Mouse (Mus musculus) adrenal gland, postnatal 4 days (tissue): Measurements from ENCODE around the gene Ssh1. TPM values are rescaled to one million over a fixed set of nuclear protein-coding genes. Genes with fewer than 3 reads are reported as not detected.

Source experiments
- DNase-seq, 2 experiments: peaks; one replicate each; pipeline ENCODE4 v3.0.0; 2021 to 2022; ENCODE audit warnings: low spot score in 2 of 2, mixed read lengths in 2 of 2
- total RNA-seq, 2 experiments: library from RNA; stranded (reverse); gene quantifications; 2 replicates each; pipeline ENCODE4 v1.2.3; 2021

Ssh1 gene
- total RNA-seq, 2 experiments from 2014 or later = 25.0 to 27.4 TPM

DNA sequence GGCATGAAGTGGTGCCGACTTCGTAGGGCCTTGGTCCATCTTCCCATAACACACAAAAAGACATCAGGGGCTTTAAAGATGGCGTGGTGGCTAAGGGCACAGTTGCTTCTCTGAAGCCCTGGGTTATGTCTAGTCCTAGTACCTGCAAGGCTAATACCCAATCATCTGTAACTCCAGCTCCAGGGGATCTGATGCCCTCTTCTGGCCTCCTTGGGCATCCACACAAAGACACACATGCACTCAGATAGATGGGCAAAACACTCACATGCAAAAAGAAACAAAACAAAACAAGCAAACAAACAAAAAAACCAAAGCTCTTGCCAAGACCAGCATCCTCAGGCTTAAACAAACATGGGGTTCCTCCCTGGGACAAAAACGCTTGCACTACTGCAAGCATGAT, 60.2 kb downstream of the Ssh1 start:
- DNase-seq = no peak

DNA sequence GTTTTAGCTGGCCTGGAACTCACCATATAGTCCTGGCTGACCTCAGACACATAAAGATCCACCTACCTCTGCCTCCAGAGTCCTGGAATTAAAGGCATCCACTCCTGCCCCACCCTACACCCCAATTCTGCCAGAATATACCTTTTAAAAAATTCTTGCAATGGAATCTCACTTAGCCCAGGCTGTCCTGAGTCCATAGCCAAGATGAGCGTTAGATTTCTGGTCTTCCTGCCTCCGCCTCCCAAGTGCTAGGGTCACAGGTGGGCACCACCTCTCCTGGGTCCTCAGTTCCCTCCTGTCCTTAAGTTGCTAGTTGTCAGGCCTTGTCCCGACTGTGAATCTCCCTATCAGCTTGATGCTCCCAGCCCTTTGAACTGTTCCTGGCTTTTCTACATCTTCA, 61.4 kb downstream of the Ssh1 start:
- no peak for DNase-seq

DNA sequence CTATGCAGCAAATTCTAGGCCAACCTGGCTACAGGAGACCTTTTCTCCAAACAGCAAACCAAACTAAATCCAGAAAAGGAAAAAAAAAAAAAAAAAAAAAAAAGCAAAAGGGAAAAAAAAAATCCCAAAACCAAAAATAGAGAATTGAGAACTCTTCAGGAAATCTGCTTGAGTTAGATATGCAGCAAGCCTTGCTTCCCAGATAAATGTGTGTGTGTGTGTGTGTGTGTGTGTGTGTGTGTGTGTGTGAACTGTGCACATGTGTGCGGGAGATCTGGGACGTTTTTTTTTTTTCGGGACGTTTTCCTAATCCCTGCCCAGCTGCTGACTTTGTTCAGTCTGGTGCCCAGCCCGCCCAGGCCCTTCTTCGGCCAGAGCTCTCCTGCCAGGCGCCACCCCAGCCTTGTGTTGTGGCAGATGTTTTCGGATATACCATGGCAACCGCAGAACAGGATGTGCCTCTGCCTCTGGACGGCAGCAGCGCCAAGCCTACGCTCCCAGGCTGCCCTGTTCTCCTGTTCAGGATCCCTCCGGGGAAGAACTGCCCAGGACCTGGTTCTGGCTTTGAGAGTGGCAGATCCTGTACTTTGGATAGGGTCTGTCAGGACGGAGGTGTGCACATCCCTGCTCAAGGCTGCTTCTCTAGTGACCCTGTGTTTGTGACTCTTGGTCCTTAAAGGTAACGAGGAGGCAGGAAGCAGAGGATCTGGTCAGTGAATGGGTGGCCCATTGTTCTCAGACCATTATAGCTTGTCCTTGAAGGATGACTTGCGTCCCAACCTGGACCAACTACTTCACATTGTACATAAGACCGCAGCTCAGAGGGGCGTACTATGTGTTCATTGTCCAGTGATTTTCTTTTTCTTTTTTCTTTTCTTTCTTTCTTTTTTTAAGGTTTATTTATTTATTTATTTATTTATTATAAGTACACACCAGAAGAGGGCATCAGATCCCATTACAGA, 62.8 kb downstream of the Ssh1 start:
- peak in 1 of 2 experiments; percentile 33 for DNase-seq

DNA sequence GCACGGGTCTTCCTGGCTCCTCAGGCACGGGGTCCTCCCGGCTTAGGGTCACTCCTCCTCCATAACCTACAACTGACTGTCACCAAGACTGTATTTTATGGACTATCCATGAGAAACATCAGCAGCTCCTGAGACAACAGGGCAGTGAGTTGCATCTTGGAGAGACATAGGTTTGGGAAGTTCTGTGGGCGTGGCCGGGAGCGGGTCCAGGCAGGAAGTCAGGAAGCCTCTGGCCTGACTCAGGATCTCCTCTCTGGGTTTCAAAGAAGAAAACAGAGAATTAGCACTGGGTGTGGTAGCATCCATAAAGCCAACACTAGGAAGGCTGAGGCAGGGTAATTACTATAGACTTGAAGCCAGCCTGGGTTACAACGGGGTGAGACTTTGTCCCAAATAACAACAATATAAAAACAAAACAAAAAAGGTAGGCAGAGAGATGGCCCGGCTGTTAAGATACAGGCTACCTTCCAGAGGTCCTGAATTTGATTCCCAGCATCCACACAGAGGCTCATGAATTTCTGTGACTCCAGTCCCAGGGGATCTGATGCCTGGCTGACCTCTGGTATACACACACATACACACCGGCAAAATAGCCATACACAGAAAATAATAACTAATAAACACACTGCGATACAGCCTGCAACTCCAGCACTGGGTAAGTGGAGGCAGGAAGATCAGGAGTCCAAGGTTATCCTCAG, 63.6 kb downstream of the Ssh1 start:
- DNase-seq = no peak

DNA sequence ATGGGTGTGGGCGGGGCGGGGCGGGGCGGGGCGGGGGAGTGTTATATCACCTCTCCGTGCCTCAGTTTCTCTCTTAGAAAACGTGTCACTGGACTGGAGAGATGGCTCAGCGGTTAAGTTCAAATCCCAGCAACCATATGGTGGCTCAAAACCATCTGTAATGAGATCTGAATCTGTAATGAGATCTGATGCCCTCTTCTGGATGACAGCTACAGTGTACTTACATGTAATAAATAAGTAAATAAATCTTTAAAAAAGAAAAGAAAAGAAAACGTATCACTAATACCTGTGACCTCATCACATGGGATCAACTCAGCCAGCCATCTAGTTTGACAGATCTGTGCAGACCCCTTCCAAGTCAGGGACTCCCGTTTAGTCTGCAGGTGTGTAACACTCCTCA, 64.2 kb downstream of the Ssh1 start:
- no peak for DNase-seq

DNA sequence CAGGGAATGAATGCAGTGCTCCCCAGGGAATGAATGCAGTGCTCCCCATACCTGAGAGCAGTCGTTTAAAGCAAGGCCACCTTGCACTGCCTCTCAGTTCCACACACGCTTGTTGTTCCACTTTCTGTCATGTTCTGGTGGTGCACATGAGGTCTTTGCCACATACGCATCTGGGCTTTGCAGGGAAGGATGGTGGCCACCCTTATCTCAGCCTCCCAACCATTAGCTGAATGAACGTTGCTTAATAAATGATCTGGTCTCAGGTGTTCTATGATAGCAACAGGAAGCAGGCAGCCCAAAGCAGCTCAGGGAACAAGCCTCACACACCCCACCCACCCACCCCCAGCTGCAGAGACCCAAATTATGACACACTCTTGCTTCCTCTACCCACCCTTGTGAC, 69.1 kb downstream of the Ssh1 start:
- no peak for DNase-seq

DNA sequence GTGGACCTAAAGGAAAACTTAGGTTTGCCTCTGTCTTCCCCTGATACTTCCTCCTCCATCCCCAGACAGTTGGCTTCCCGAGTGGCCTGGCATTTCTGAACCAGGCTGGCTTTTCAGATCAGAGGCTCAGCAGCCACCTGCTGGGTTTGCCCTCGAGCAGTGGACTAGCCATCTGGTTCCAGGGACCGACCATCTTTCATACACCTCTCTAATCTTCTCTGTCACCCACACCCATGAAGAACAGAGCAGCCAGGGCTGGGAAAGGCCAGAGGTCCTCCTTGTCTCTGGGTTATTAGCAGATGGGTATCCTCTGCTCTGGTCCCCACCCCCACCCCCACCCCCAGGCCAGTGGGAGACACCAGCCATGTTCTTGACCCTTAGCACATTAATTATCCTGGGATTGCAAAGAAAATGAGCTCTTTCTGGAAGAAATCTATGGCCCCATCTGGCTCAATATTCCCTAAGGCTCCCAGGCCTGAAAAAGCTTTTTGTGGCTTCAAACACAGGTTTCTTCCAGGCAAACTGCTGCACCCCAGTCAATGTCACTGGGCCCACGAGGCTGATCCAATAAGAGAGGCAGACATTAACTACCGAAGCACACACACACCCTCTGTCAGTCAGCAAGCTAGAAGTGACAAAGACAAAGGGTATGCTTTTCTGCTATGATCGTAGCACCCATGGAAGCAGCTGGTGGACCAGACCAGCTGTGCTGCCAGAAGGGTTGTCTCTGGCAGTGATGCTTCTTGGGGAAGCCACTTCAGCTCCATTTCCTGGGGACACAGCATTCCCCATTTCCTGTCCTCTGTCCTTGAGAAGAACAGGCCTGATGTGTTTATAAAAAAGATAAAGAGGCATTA, 72.2 kb downstream of the Ssh1 start:
- DNase-seq = no peak

DNA sequence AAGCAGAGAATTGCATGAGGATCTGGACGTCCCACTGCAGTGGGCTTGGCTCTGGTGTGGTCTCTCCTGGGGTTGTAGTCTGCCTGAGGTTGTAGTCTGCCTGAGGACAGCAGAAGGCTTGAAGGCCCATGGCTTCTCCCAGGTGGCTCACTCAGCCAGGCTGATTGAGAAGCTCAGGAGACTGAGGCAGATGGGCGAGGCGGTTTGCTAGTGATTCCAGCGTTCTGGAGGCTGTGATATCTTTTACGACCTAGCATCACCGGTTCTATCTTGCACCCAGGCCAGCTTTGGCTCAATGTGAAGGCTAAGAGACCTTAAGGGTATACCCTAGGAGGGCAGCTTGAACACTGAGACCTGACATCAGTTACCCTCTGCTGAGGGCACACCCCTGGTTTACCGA, 74.6 kb downstream of the Ssh1 start:
- no peak for DNase-seq

DNA sequence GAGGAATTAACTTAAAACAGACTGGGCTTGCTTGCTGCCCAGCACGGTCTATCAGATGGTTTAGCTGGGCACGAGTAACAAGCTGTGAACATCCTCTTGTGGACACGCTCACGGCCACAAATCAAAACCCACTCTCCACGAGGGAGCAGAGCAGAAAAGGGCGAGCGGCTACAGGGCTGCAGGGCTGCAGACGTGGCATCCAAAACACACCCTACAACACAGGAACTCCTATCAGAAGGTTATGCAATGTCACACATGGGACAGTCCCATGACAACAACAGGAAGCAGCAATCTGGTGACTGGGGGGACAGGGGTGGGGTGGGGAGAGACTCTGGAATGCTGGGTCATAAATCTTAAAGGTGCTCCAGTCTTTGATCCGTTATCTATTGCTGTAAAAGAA, 75.0 kb downstream of the Ssh1 start:
- no peak for DNase-seq

DNA sequence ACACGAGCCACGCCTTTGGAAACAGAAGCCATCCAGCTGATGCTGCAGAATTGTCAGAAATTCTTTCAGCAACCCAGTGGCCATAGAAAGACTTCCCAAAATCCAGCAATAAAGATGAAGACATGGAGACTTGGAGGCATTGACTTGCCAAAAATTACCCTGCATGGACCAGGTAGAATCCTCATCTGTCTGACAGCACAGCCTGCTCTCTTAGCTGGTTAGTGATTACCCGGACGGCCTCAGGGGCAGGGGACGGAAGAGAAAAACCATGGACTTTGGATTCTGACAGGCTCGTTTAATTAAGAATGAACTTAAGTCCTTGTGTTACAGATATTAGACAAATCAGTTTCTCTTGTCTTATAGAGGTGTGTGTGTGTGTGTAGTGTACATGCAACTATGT, 83.0 kb downstream of the Ssh1 start:
- DNase-seq = no peak

DNA sequence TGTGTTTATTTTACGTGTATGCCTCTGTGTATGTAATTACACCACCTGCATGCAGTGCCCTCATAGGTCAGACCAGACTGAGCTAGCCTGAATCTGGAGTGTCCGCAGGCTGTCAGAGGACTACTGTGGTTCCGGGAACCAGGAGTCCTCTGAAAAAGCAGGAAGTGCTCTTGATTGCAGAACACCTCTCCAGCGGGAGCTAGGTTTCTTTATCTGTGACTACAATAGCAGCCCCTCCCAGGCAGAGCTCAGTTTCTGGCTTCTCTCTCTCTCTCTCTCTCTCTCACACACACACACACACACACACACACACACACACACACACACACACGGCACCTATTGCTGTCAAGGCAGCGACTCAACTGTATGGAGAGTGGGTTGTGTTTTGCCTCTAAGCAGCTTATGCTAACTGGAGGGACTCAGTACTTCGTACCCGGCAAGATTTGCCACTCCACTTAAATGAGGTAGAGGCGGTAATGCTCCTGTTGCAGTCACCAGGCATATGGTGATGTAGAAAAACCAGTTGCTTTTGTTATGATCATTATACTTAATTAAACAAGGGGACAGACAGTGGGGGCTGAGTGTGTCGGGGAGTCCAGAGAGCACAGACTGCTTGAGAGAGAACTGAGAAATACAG, 83.5 kb downstream of the Ssh1 start:
- no peak for DNase-seq

DNA sequence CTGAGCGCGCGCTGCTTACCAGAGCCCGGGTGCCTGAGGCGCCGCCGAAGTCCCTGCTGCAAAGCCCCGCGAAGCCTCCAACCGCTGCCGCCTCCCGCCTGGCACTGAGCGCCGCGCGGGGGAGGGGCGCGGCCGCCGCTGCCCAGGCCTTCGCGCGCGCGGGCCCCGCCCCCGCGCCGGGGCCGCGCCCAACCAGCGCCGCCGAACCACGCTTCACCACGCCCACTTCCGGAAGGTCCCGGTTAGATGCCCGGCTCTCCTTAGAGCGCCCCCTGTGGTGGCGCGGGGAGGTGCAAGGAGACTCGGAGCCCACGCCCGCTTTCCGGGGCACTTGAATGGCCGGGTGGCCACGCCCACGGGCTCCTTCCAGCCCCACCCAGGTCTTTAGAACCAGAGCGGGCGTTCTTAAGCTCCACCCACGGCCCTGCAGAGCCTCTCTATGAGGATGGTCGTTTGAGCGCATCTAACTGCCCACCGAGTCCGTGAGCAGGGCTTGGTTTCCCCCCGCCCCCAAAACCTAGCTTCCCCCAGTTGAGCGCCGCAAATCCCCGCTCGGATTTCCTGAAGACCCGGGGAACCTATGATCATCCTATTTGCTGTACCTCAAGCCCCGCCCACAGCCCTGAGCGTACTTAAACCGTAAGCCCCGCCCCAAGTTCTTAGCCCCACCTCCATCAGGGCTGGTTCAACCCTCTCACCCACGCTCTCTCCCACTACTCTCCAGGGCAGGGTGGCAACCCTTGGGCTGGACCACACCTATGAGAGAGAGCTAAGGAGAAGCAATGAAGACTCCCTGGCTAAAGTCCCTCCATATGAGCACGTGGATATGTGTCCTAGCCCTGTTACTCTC, 84.9 kb downstream of the Ssh1 start, which contains the start of gene Coro1c:
Coro1c (minus strand) TSS at position 167 of the 850 bp plus-strand sequence.
- peak; percentile 99 to 100 for DNase-seq

DNA sequence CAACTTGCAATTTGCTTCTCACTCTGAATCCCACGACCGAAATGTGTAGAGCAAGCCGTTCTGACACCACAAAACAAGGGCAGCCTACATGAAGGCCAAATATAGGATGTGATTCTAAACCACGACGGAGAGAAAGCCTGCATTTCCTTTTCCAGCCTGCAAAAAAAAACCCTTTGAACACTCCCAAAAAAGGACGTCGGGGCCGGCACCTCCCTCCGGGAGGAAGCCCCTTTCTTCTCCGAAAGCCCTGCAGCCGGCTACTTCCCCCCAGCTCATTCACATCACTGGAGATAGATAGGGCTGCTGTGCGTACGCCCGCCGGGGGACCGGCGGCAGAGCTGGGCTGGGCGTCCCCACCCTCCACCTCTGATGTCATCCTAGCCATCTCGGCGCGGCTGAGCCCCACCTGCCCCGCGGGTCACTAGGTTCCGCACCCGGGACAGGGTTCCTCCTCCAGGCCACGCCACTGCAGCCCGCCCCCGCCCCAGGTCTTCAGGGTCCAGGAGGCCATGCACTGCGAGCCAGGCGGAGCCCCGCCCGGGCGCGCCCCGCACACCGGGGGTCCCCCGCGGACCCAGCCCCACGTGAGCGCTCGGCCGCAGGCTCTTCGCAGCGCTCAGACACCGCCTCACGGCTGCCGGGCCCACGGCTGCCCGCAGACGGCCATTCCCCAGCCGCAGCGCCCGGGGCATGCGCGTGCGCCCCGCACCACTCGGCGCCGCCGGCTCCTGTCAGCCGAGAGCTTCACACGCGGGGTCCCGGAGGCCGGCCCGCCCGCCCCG, 85.7 kb downstream of the Ssh1 start:
- peak in 1 of 2 experiments; percentile 21 for DNase-seq

DNA sequence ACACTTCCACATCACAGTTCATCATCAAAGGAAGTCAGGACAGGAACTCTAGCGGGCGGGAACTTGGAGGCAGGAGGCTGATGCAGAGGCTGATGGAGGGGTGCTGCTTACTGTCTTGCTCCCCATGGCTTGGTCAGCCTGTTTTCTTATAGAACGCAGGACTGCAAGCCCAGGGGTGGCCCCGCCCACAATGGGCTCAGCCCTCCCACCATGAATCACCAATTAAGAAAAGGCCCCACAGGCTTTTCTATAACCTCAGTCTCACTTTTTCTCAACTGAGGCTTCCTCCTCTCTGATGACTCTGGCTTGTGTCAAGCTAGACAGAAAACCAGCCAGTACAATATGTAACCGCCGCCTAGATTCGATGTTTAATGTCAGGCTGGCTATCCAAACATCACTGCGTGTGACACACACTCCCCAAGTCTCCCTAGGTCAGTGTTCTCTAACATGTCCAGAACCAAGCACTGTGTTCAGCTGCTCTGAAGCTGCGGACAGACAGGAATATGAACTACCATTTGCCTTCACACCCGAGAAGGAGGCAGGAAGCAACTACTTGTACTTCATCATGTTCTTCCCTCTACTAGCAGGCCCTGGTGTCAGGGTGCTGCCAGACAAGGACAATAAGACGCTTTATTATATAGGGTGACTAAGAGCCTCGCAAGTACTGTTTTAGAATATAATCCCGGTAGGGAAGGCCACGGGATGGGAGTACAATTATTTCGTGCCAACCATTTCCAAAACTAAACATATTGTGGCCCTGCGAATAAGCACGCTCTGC, 86.5 kb downstream of the Ssh1 start:
- DNase-seq = no peak

DNA sequence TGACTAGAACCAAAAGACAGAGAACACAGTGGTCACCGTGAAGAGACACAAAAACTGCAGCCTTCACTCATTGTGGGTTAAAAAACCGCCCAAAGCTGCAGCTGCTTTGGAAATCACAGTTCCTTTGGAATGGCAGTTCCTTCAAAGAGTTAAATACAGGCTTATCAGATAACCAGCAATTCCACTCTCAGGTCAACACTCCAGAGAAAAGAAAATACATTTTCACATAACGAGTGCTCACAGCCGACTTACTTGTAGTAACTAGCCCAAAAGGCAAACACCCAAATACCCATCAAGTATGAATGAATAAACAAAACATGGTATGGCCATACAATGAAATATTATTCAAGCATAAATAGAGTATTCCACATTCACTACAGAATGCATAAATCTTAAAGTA, 88.7 kb downstream of the Ssh1 start:
- no peak for DNase-seq

DNA sequence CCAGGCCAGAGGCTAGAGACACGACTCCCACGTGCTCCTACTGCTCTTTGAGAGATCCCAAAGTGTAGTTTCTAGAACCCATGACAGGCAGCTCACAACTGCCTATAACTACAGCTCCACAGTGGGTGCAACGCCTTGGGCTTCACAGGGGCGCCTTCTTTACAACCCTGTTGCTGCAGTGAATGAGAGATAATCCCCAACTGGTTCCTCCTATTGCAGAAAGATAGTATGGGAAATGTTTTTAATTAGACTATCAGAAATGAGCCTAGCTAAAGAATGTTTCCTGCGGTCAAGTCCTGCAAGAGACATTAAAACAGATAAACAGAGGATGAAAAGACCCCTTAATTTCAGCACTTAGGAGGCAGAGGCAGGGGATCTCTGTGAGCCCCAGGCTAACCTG, 90.7 kb downstream of the Ssh1 start:
- DNase-seq = no peak

DNA sequence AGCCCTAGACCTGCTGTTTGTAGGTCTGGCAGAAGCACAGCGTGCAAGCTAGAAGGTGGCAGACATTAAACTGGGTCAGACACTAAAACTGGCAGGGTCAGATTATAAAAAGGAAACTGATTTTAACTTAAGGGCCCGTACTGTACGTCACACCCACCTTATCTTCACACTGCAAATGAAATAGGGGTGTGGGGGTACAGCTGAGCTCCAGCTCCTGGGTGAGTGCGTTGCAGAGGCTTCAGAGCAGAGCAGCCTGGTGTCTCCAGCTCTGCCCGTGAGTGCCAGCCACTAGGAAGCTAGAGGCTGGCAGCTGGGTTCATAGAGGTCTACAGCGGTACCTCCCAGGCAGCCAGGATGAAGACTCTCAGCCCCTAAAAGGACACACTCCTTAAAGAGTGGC, 91.7 kb downstream of the Ssh1 start:
- DNase-seq = no peak

DNA sequence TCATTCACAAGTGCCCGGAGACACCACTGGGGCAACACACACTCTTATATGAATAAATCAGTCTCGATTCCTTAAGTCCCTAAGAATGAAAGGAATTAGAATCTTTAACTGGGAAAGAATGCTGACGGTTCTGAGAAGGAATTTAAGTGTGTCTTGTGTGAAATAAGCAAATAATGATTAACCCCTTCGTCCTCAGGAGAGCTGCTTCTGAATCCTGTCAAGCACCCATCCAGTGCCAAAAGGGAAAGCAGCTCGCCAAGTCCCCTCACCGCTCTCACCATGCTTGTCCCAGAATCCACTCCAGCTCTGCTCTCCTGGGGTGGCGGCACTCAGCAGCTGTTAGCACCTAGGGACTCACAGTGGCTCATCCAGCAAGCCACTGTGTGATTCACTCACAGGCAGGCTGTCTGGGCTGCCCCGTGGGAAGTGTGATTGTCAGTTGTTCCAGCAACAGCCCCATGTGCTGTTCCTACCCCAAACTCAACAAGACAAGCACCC, 92.6 kb downstream of the Ssh1 start:
- DNase-seq = no peak
